Mouse (Mus musculus) neural tube, embryonic 12.5 days (tissue): Measurements from ENCODE around the gene Ublcp1. TPM values are rescaled to one million over a fixed set of nuclear protein-coding genes. Genes with fewer than 3 reads are reported as not detected.

Experiments used
- ATAC-seq: fragments of 200-750 bp; cut with Nextera tagmentation; 2 replicates; pipeline ENCODE4 v1.8.0; 2017; ENCODE audit warnings: low read depth, mild to moderate bottlenecking, moderate TSS enrichment, moderate library complexity; ENCODE audit not compliant: low FRiP score
- H3K27ac ChIP-seq: fragments of 300-500 bp; sonication (generic); 2 replicates; pipeline ENCODE4 v1.5.1; 2016
- H3K27me3 ChIP-seq: fragments of 300-500 bp; sonication (generic); replicated peaks from 2 replicates; pipeline ENCODE4 v1.6.1; 2016; ENCODE audit warnings: mild to moderate bottlenecking
- H3K36me3 ChIP-seq: fragments of 300-500 bp; sonication (generic); 2 replicates; pipeline ENCODE4 v1.6.1; 2016; ENCODE audit warnings: mild to moderate bottlenecking
- H3K4me1 ChIP-seq: fragments of 300-500 bp; sonication (generic); 2 replicates; pipeline ENCODE4 v1.6.1; 2016
- H3K4me2 ChIP-seq: fragments of 300-500 bp; sonication (generic); replicated peaks from 2 replicates; pipeline ENCODE4 v1.6.1; 2016; ENCODE audit warnings: mild to moderate bottlenecking
- H3K4me3 ChIP-seq: fragments of 300-500 bp; sonication (generic); 2 replicates; pipeline ENCODE4 v1.5.1; 2016
- H3K9ac ChIP-seq: fragments of 300-500 bp; sonication (generic); 2 replicates; pipeline ENCODE4 v1.6.1; 2016; ENCODE audit warnings: mild to moderate bottlenecking
- H3K9me3 ChIP-seq: fragments of 300-500 bp; sonication (generic); 2 replicates; pipeline ENCODE4 v1.6.1; 2016; ENCODE audit warnings: mild to moderate bottlenecking
- WGBS: fragments of 180-500 bp; shearing (Covaris S2); methylation state at CpG from one replicate; pipeline ENCODE4 v1.1.7; 2016; 5-methylcytosine and 5-hydroxymethylcytosine counted together
- microRNA-seq: library from miRNA; unstranded; fragments of <30 nt; microRNA quantifications from one replicate; pipeline ENCODE4, GENCODE M21; 2017
- polyA plus RNA-seq: library from polyadenylated mRNA; unstranded; fragments of >200 nt; fragmentation: Nextera tagmentation; extraction: Ambion mirVana; gene quantifications from 2 replicates; pipeline ENCODE4 v1.2.1, GENCODE M21; 2016

Gene Ublcp1
- polyA plus RNA-seq, 1 experiment from 2014 or later: 70.8 TPM

- no peaks in the 10 kb centered on the region for H3K9me3 ChIP-seq
- no peak for ATAC-seq
- no peaks in the 10 kb centered on the region; the same call in 1 of the 2 replicates for H3K4me1 ChIP-seq
- H3K4me2 ChIP-seq: no peak overlapping the region
- WGBS: 81% methylated on average over 5 of the region's 5 CpGs
- H3K27ac ChIP-seq: no peak overlapping the region
- no peaks in the 10 kb centered on the region for H3K27me3 ChIP-seq
- H3K4me3 ChIP-seq: no peak overlapping the region
- H3K9ac ChIP-seq: no peak overlapping the region
- H3K36me3 ChIP-seq: no peaks in the 10 kb centered on the region
These were observed 63.8 kb downstream of the Ublcp1 start for GRCm38 (mm10) chr11:44406457-44406856.

DNA sequence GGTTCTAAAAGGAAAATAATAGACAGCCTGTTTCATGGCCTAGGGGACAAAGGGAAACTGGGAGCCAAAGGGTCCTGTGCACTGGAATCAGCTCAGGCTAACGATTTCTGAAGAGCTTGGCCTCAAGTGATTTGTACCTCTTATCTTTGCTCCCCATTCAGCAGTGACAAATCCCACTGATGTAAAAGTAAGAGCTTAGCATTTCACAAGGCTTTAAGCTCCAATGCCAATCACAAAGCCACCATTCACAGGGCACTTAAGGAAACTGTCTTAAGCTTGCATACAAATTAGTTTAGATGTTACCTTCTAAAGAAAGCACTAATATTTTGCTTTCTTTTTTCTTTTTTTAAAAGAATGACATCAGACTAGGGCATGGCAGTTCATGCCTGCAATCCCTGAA lies 64.3 kb downstream of the Ublcp1 start:
- Histone ChIP-seq H3K9me3 (no peaks in the 10 kb centered on the region), H3K4me3 (no peak overlapping the region), H3K27ac (no peak overlapping the region), H3K36me3 (no peaks in the 10 kb centered on the region), H3K27me3 (no peaks in the 10 kb centered on the region), H3K4me1 (no peaks in the 10 kb centered on the region; the same call in 1 of the 2 replicates), H3K9ac (no peak overlapping the region), H3K4me2 (no peak overlapping the region)
- no peak for ATAC-seq
- WGBS: 23% methylated on average over 1 of the region's 1 CpGs

- no peaks in the 10 kb centered on the region; the same call in 1 of the 2 replicates for H3K4me1 ChIP-seq
- no peak overlapping the region for H3K9ac ChIP-seq
- H3K36me3 ChIP-seq: no peaks in the 10 kb centered on the region
- ATAC-seq: no peak
- H3K9me3 ChIP-seq: no peaks in the 10 kb centered on the region
- H3K27me3 ChIP-seq: no peaks in the 10 kb centered on the region
- no peak overlapping the region for H3K4me2 ChIP-seq
- H3K4me3 ChIP-seq: no peak overlapping the region
- no peak overlapping the region for H3K27ac ChIP-seq
- WGBS: 94% methylated on average over 4 of the region's 4 CpGs
These were observed 65.2 kb downstream of the Ublcp1 start for GRCm38 (mm10) chr11:44405113-44405512.

Small RNAs within 50 kb of the gene (microRNA-seq; reads per million reads assigned to microRNA genes)
- gene Gm22121: not detected

Other genes starting within 250 kb of the Ublcp1 start
- gene Il12b, start 70.4 kb downstream of the Ublcp1 start, polyA plus RNA-seq: not detected in 2 replicates
- 135 and 143 TPM in 2 replicates for gene Rnf145, start 48.5 kb upstream of the Ublcp1 start, polyA plus RNA-seq
- 109 and 112 TPM in 2 replicates for gene Ebf1, start 146.8 kb upstream of the Ublcp1 start, polyA plus RNA-seq